Mouse (Mus musculus) liver, embryonic 11.5 days (tissue): ENCODE data around the gene Rft1. TPM values are rescaled to one million over a fixed set of nuclear protein-coding genes. Genes with fewer than 3 reads are reported as not detected.

ENCODE experiments used
- ATAC-seq: fragments of 200-750 bp; cut with Nextera tagmentation; replicated peaks from 2 replicates; pipeline ENCODE4 v1.8.0; 2017; ENCODE audit warnings: moderate number of reproducible peaks, mild to moderate bottlenecking, moderate TSS enrichment, moderate library complexity; ENCODE audit not compliant: low FRiP score
- DNase-seq: peaks from one replicate; pipeline ENCODE4 v3.0.0-alpha.2; 2017; ENCODE audit warnings: low spot score
- H3K27ac ChIP-seq: fragments of 300-500 bp; sonication (generic); 2 replicates; pipeline ENCODE4 v1.5.1; 2014; ENCODE audit warnings: mild to moderate bottlenecking, low read depth, low read length, control low read depth
- H3K27me3 ChIP-seq: fragments of 300-500 bp; sonication (generic); replicated peaks from 2 replicates; pipeline ENCODE4 v1.6.1; 2014; ENCODE audit warnings: low read length, mixed read lengths; ENCODE audit not compliant: control insufficient read depth, insufficient read depth
- H3K36me3 ChIP-seq: fragments of 300-500 bp; sonication (generic); 2 replicates; pipeline ENCODE4 v1.6.1; 2014; ENCODE audit warnings: mild to moderate bottlenecking, low read length, moderate library complexity, mixed read lengths; ENCODE audit not compliant: control insufficient read depth, insufficient read depth
- H3K4me1 ChIP-seq: fragments of 300-500 bp; sonication (generic); replicated peaks from 2 replicates; pipeline ENCODE4 v1.6.1; 2014; ENCODE audit warnings: low read length, mixed read lengths; ENCODE audit not compliant: control insufficient read depth, insufficient read depth
- H3K4me2 ChIP-seq: fragments of 300-500 bp; sonication (generic); 2 replicates; pipeline ENCODE4 v1.6.1; 2014; ENCODE audit warnings: mild to moderate bottlenecking, control low read depth, moderate library complexity
- H3K4me3 ChIP-seq: fragments of 300-500 bp; sonication (generic); 2 replicates; pipeline ENCODE4 v1.5.1; 2014; ENCODE audit warnings: low read depth, low read length, control low read depth
- H3K9ac ChIP-seq: fragments of 300-500 bp; sonication (generic); 2 replicates; pipeline ENCODE4 v1.6.1; 2014; ENCODE audit warnings: low read depth, low read length, control low read depth
- H3K9me3 ChIP-seq: fragments of 300-500 bp; sonication (generic); 2 replicates; pipeline ENCODE4 v1.6.1; 2016; ENCODE audit warnings: low read length, inconsistent platforms, mixed read lengths; ENCODE audit not compliant: control insufficient read depth
- WGBS: fragments of 180-500 bp; shearing (Covaris S2); extraction: QIAGEN DNeasy Blood & Tissue Kit; methylation state at CpG from one replicate; pipeline ENCODE4 v1.1.7; 2014; 5-methylcytosine and 5-hydroxymethylcytosine counted together
- polyA plus RNA-seq: library from polyadenylated mRNA; unstranded; fragments of >200 nt; fragmentation: Nextera tagmentation; extraction: Ambion mirVana; gene quantifications from 2 replicates; pipeline ENCODE4 v1.2.1, GENCODE M21; 2014

The Rft1 gene
- polyA plus RNA-seq, 1 experiment from 2014 or later = 9.7 TPM

DNA sequence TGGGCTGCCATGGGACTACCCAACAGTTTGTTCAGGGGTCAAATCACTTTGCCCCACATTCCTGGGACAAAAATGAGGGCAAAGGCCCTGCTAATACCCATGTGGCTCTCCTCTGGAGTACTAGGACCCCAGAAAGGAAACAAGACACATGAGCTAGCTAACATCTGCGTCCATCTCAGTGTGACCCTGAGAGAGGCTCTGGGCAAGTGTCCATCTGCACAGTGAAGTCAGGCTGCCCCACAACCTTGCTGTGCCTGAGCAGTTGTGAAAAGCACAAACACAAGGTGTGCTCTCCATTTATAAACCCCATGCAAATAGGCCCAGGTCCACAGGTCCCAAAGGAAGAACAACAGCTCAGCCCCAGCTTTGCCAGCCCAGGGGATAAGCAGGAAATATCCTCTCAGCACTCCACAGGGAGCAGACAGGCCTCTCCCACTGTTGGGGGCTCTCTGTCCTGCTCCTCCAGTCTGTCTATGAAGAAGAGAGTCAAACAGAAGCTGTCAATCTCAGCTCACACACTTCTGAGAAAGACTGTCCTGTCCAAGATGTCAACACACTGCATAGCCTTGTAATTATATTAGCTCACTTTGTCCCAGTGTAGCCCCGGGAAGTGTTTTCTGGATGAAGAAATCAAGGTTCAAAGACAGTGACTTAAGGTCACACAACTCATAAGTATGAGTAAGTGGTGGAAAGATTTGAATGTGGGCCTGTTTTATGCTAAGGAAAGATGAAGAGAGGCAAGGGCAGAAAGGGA lies 41.0 kb upstream of the Rft1 start:
- Histone ChIP-seq H3K9ac (no peak overlapping the region), H3K4me1 (peaks cover 13% of the 10 kb centered on the region), H3K4me3 (no peak overlapping the region), H3K9me3 (no peaks in the 10 kb centered on the region), H3K36me3 (peaks cover 2% of the 10 kb centered on the region; the same call in 1 of the 2 replicates), H3K4me2 (no peak overlapping the region), H3K27ac (no peak overlapping the region), H3K27me3 (no peaks in the 10 kb centered on the region)
- ATAC-seq (no peak), DNase-seq (no peak)
- 81% methylated on average over 2 of the region's 2 CpGs for WGBS

DNA sequence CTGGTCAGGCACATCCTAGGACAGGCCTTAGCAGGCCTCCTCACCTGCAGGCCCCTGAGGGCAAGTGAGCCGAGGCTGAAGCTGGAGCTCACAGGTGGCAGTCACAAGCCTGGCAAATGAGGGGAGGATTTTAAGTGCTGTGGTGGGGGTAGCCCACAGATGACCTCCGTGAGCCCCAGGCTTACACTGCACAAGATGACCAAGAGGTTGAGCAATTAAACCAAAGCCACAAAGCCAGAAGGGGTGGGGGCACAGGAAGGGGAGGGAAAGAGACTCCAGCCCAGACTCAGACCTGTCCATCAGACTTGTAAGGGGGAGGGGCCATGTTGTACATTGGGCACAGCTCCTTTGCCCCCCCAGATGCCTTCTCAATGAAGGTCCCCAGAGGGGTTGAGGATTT lies 37.4 kb upstream of the Rft1 start:
- Histone ChIP-seq H3K4me1 (peaks cover 30% of the 10 kb centered on the region), H3K4me2 (no peak overlapping the region), H3K9ac (no peak overlapping the region), H3K4me3 (no peak overlapping the region), H3K9me3 (no peaks in the 10 kb centered on the region), H3K27me3 (no peaks in the 10 kb centered on the region), H3K36me3 (no peaks in the 10 kb centered on the region), H3K27ac (no peak overlapping the region)
- WGBS = 50% methylated on average over 2 of the region's 2 CpGs
- ATAC-seq (no peak), DNase-seq (no peak)

DNA sequence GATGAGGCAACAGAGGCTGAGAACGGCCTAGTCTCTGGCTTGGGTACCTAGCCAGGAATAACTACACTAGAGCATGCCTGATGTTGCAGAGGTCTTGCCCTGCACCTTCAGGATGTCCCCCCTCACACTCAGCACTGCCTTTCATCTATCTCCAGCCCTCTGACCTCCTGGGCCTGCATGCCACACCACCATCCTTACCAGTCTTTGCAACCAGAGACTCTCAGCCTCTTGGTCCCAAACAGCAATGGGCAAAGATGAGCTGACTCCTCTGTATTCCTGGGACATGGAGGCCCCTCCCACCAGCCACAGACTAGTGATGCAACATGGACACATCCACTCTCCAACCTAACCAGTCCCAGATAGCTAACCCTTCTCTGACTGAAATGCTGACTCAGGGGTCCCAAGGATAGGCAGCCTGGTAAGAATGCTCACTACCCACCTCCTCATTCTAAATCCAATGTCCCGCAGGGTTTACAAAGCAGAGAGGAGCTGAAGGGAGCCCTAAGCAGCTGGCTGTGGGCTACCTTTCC lies 35.3 kb upstream of the Rft1 start:
- Histone ChIP-seq H3K27ac (no peak overlapping the region), H3K27me3 (no peaks in the 10 kb centered on the region), H3K9me3 (no peaks in the 10 kb centered on the region), H3K4me2 (no peak overlapping the region), H3K4me1 (peaks cover 34% of the 10 kb centered on the region), H3K9ac (no peak overlapping the region), H3K4me3 (no peak overlapping the region), H3K36me3 (no peaks in the 10 kb centered on the region)
- DNase-seq (no peak), ATAC-seq (no peak)
- WGBS = 82% methylated on average over 2 of the region's 2 CpGs

- no peak for ATAC-seq
- H3K4me2 ChIP-seq = peak overlapping the region; percentile 16; the same call in 1 of the 2 replicates
- no peak for DNase-seq
- peaks cover 47% of the 10 kb centered on the region for H3K4me1 ChIP-seq
- H3K9me3 ChIP-seq = no peaks in the 10 kb centered on the region
- WGBS = 54% methylated on average over 7 of the region's 7 CpGs
- H3K27me3 ChIP-seq = no peaks in the 10 kb centered on the region
- no peaks in the 10 kb centered on the region for H3K36me3 ChIP-seq
- no peak overlapping the region for H3K27ac ChIP-seq
- no peak overlapping the region for H3K9ac ChIP-seq
- no peak overlapping the region for H3K4me3 ChIP-seq
Observed at GRCm38 (mm10) chr14:30619982-30620578, 34.1 kb upstream of the Rft1 start.

- Histone ChIP-seq H3K9ac (no peak overlapping the region), H3K9me3 (no peaks in the 10 kb centered on the region), H3K27ac (no peak overlapping the region), H3K4me1 (peaks cover 48% of the 10 kb centered on the region), H3K36me3 (no peaks in the 10 kb centered on the region), H3K4me3 (no peak overlapping the region), H3K4me2 (no peak overlapping the region), H3K27me3 (no peaks in the 10 kb centered on the region)
- ATAC-seq (no peak), DNase-seq (no peak)
- WGBS = 89% methylated on average over 7 of the region's 7 CpGs
Observed at GRCm38 (mm10) chr14:30622130-30622529, 32.0 kb upstream of the Rft1 start.

DNA sequence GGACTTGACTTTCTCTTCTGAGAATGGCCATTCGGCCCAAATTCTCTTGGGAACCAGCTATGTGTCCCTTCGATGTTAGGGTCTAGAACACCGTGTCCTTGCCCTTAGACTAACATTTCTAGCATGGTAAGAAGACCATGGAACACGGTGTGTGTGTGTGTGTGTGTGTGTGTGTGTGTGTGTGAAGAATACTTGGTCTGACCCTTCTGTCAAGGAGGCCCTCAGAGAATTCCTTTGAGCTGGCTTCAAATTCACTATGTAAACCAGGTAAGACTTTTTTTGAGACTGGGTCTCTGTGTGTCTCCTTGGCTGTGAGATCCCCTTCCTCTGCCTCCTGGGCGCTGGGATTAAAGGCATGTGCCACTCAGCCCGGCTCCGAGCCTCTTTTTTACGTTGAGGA lies 31.6 kb upstream of the Rft1 start:
- no peak overlapping the region for H3K9ac ChIP-seq
- no peak for DNase-seq
- peaks cover 45% of the 10 kb centered on the region for H3K4me1 ChIP-seq

GRCm38 (mm10) chr14:30624277-30624721 lies 29.9 kb upstream of the Rft1 start:
- Histone ChIP-seq H3K9me3 (no peaks in the 10 kb centered on the region), H3K4me3 (peak overlapping the region; percentile 74), H3K27ac (0 out of 2 replicates have a peak overlapping the region, but pooled peaks have one; percentile 59), H3K36me3 (no peaks in the 10 kb centered on the region), H3K4me1 (peaks cover 41% of the 10 kb centered on the region), H3K9ac (no peak overlapping the region), H3K27me3 (no peaks in the 10 kb centered on the region), H3K4me2 (peak overlapping the region; percentile 84)
- ATAC-seq (peak; percentile 13; the same call in 1 of the 2 replicates), DNase-seq (no peak)
- 47% methylated on average over 8 of the region's 8 CpGs for WGBS

More for the DNA sequence above, 31.6 kb upstream of the Rft1 start:
- no peak for ATAC-seq
- Histone ChIP-seq H3K27me3 (no peaks in the 10 kb centered on the region), H3K4me2 (no peak overlapping the region), H3K4me3 (no peak overlapping the region), H3K27ac (no peak overlapping the region), H3K36me3 (no peaks in the 10 kb centered on the region), H3K9me3 (no peaks in the 10 kb centered on the region)
- WGBS = 90% methylated on average over 8 of the region's 8 CpGs

GRCm38 (mm10) chr14:30625131-30625807 lies 28.9 kb upstream of the Rft1 start:
- under 1% methylated on average over 39 of the region's 39 CpGs for WGBS
- H3K4me3 ChIP-seq = peak overlapping the region; percentile 74
- H3K9me3 ChIP-seq = no peaks in the 10 kb centered on the region
- DNase-seq (peak; percentile 78), ATAC-seq (peak; percentile 80)
- peaks cover 39% of the 10 kb centered on the region for H3K4me1 ChIP-seq
- peak overlapping the region; percentile 59 for H3K27ac ChIP-seq
- peak overlapping the region; percentile 84 for H3K4me2 ChIP-seq
- peak overlapping the region; percentile 77 for H3K9ac ChIP-seq
- no peaks in the 10 kb centered on the region for H3K27me3 ChIP-seq
- no peaks in the 10 kb centered on the region for H3K36me3 ChIP-seq
